Mouse (Mus musculus) hematopoietic stem cell, adult 5-6 weeks (primary cell): ENCODE results near the gene Fam163b. TPM values are rescaled to one million over a fixed set of nuclear protein-coding genes. Genes with fewer than 3 reads are reported as not detected.

Source experiments
- ATAC-seq, 2 experiments: fragments of 125-278 bp in 1 of 2; replicated peaks in 1 of 2; 2 replicates each; pipeline ENCODE4 v1.8.0; 2016 to 2017; ENCODE audit warnings: inconsistent platforms in 2 of 2, mild to moderate bottlenecking in 2 of 2, moderate number of reproducible peaks in 2 of 2, low read depth in 1 of 2, moderate TSS enrichment in 1 of 2; ENCODE audit not compliant: low FRiP score in 2 of 2, poor library complexity in 2 of 2, severe bottlenecking in 2 of 2, insufficient read depth in 1 of 2, low TSS enrichment in 1 of 2
- total RNA-seq: library from RNA; stranded (forward); fragments of 172-1452, 232-1000 nt; gene quantifications from 2 replicates; pipeline ENCODE4 v1.2.3, GENCODE M21; 2017

The Fam163b gene
- total RNA-seq, 1 experiment from 2014 or later = not detected

GRCm38 (mm10) chr2:27144957-27145356 is 2.7 kb upstream of the Fam163b start:
- no peak for ATAC-seq

GRCm38 (mm10) chr2:27138356-27138755 is 3.9 kb downstream of the Fam163b start:
- ATAC-seq = no peak

- no peak for ATAC-seq
Observed at GRCm38 (mm10) chr2:27136789-27137188, 5.5 kb downstream of the Fam163b start.

GRCm38 (mm10) chr2:27136336-27136735 is 6.0 kb downstream of the Fam163b start:
- ATAC-seq = peak in 1 of 2 experiments; percentile 12; a peak in 1 of 4 replicates

- no peak for ATAC-seq
Observed at GRCm38 (mm10) chr2:27135935-27136334, 6.4 kb downstream of the Fam163b start.

GRCm38 (mm10) chr2:27128990-27129389 is 13.3 kb downstream of the Fam163b start:
- ATAC-seq = peak; percentile 7 to 48; a peak in 1 of 4 replicates

- no peak for ATAC-seq
Observed at GRCm38 (mm10) chr2:27126496-27126895, 15.8 kb downstream of the Fam163b start.

GRCm38 (mm10) chr2:27125979-27126378 is 16.3 kb downstream of the Fam163b start:
- no peak for ATAC-seq

GRCm38 (mm10) chr2:27123121-27123520 is 19.2 kb downstream of the Fam163b start:
- no peak for ATAC-seq

- no peak for ATAC-seq
Observed at GRCm38 (mm10) chr2:27122578-27122977, 19.7 kb downstream of the Fam163b start.

GRCm38 (mm10) chr2:27121626-27122355 is 20.5 kb downstream of the Fam163b start:
- peak; percentile 87 to 95 for ATAC-seq

GRCm38 (mm10) chr2:27120241-27120641 is 22.1 kb downstream of the Fam163b start:
- no peak for ATAC-seq

- ATAC-seq = no peak
Observed at GRCm38 (mm10) chr2:27119766-27120165, 22.5 kb downstream of the Fam163b start.

GRCm38 (mm10) chr2:27118452-27118851 is 23.8 kb downstream of the Fam163b start:
- ATAC-seq = no peak

- no peak for ATAC-seq
Observed at GRCm38 (mm10) chr2:27114169-27114568, 28.1 kb downstream of the Fam163b start.

- no peak for ATAC-seq
Observed at GRCm38 (mm10) chr2:27112585-27112984, 29.7 kb downstream of the Fam163b start.

GRCm38 (mm10) chr2:27109052-27109451 is 33.2 kb downstream of the Fam163b start:
- no peak for ATAC-seq

- ATAC-seq = no peak
Observed at GRCm38 (mm10) chr2:27108144-27108543, 34.1 kb downstream of the Fam163b start.

- ATAC-seq = no peak
Observed at GRCm38 (mm10) chr2:27106816-27107215, 35.5 kb downstream of the Fam163b start.
